Mouse (Mus musculus) testis, adult 2 months (tissue): ENCODE data around the gene Taok2.

Experiments
- CTCF ChIP-seq: fragments of 200-500 bp; IDR thresholded peaks from 2 replicates; pipeline ENCODE4 v1.5.1; 2012; ENCODE audit warnings: low read depth, mild to moderate bottlenecking, inconsistent platforms, low read length, moderate library complexity; ENCODE audit not compliant: control insufficient read depth, insufficient read depth, insufficient replicate concordance
- POLR2A ChIP-seq: fragments of 200-500 bp; IDR thresholded peaks from 2 replicates; pipeline ENCODE4 v1.6.1; 2012; ENCODE audit warnings: low read depth, mild to moderate bottlenecking, inconsistent platforms, low read length, moderate library complexity; ENCODE audit not compliant: control insufficient read depth

DNA sequence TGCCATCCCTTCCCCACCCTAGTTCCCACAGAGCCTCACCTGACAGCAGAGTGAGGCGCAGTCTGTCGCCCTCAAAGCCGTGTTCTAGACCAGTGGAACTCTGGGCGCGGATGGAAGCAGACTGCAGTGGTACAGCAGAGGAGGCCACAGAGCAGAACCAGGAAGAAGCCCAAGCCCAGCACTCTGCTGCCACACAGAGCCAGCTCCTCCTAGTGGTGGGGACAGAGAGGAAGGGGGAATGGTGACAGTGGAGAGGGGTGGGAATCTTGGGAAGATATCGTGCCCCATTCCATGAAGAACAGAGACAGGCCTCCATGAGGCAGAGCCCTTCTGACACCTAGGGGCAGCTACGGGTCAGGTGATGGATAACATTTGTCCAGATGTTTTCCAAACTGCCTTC, 4.3 kb upstream of the Taok2 start:
- peak; percentile 18; the same call in 1 of the 2 replicates for TF ChIP-seq CTCF
- TF ChIP-seq POLR2A = no peak
